In genomic region chr4:99641920-99642319, GRCm38 (mm10) we compare ENCODE assay signal across 27 mouse cellular contexts. TPM values are rescaled to one million over a fixed set of nuclear protein-coding genes. Genes with fewer than 3 reads are reported as not detected.
DNase-seq lines count a peak whose midpoint lies in the region; ATAC-seq and TF ChIP-seq lines count a peak whose summit lies in the region.
"Had no signal": no experiment of that assay in that cellular context is flagged by ENCODE, and none has a peak within 500 bp of the region (broad histone marks: within the 10 kb centered on the region; RNA-seq: fewer than 3 reads in every experiment).

No protein-coding gene starts in this region.

- H3K9ac ChIP-seq in ES-Bruce4 (ENCODE audit: low read depth, poor library complexity, severe bottlenecking) = 0 out of 2 replicates have a peak overlapping the region, but pooled peaks have one; percentile 29
- no peak overlapping the region for H3K9ac ChIP-seq in ES-E14 (ENCODE audit: insufficient read depth, low read depth, low read length, poor library complexity, severe bottlenecking)
- H3K9ac ChIP-seq: embryonic facial prominence, embryonic 13.5 days; embryonic facial prominence, embryonic 15.5 days; forebrain, embryonic 12.5 days had no signal

- H3K36me3 ChIP-seq in E14TG2a.4 (ENCODE audit: insufficient read depth, low read length) (no peaks in the 10 kb centered on the region), ES-Bruce4 (ENCODE audit: control insufficient read depth, insufficient read depth, low read length, poor library complexity, severe bottlenecking) (no peaks in the 10 kb centered on the region), ES-E14 (ENCODE audit: control insufficient read depth, insufficient read depth, low read length, poor library complexity, severe bottlenecking) (no peaks in the 10 kb centered on the region)
- H3K36me3 ChIP-seq: embryonic facial prominence, embryonic 13.5 days; embryonic facial prominence, embryonic 15.5 days; forebrain, embryonic 10.5 days; forebrain, embryonic 12.5 days had no signal

- DNase-seq in ES-E14 (ENCODE audit: low read depth, low spot score) (no peak), ZHBTc4 (ENCODE audit: low read depth, low spot score) (peak; percentile 80)
- DNase-seq in left cerebral cortex, adult 18-20 months (ENCODE audit: low spot score in 2 of 2) = no peak
- no peak for DNase-seq in frontal cortex, postnatal 10 days (ENCODE audit: low spot score in 2 of 2)
- DNase-seq: adrenal gland, adult 2 months; adrenal gland, postnatal 10 days; adrenal gland, postnatal 25 days; cerebellum, adult 11 months; cerebellum, adult 18-20 months; cerebellum, adult 8-10 months; cerebellum, adult 9-11 months; cerebellum, postnatal 14 days; cerebellum, postnatal 36 days; embryo, embryonic 11 days had no signal

- no peak for TF ChIP-seq POLR2A in ES-Bruce4 (IDR thresholded peaks at IDR 0.05; ENCODE audit: insufficient read depth, low read length)

- TF ChIP-seq CTCF in E14TG2a.4 (conservative IDR thresholded peaks at IDR 0.05; ENCODE audit: low read length) = no peak
- no peak for TF ChIP-seq CTCF in ES-Bruce4 (IDR thresholded peaks at IDR 0.05; ENCODE audit: low read depth, low read length)

- TF ChIP-seq EP300 in ES-Bruce4 (IDR thresholded peaks at IDR 0.05; ENCODE audit: insufficient read depth, low read depth, low read length) = no peak

- H3K27me3 ChIP-seq in E14TG2a.4 (ENCODE audit: insufficient read depth, low read length) (no peaks in the 10 kb centered on the region), ES-Bruce4 (ENCODE audit: control insufficient read depth, insufficient read depth, low read length, poor library complexity, severe bottlenecking) (no peaks in the 10 kb centered on the region)

- H3K27ac ChIP-seq in ES-Bruce4 (ENCODE audit: insufficient read depth, low read length) = peak overlapping the region; percentile 96
- H3K27ac ChIP-seq in ES-E14 (ENCODE audit: insufficient read depth, low read depth, low read length, poor library complexity, severe bottlenecking) = peak overlapping the region; percentile 90; the same call in 1 of the 2 replicates
- H3K27ac ChIP-seq: embryonic facial prominence, embryonic 13.5 days; embryonic facial prominence, embryonic 15.5 days; forebrain, embryonic 10.5 days; forebrain, embryonic 12.5 days had no signal

- H3K9me3 ChIP-seq in E14TG2a.4 (ENCODE audit: low read length) (no peaks in the 10 kb centered on the region), ES-Bruce4 (replicated peaks; ENCODE audit: control insufficient read depth, insufficient read depth, low read length, poor library complexity, severe bottlenecking) (no peaks in the 10 kb centered on the region), ES-E14 (ENCODE audit: control insufficient read depth, insufficient read depth, low read depth, low read length) (no peaks in the 10 kb centered on the region)
- H3K9me3 ChIP-seq: embryonic facial prominence, embryonic 13.5 days; embryonic facial prominence, embryonic 15.5 days; forebrain, embryonic 10.5 days; forebrain, embryonic 12.5 days had no signal

- in situ Hi-C loops in ES-E14 (cut with MboI; ENCODE audit: low sequenced_read_pairs in 2 of 2, unreplicated experiment in 2 of 2) = no loop called here

- H3K4me3 ChIP-seq in E14TG2a.4 (replicated peaks; ENCODE audit: low read length) (peak overlapping the region; percentile 0; the same call in 1 of the 2 replicates), ES-Bruce4 (ENCODE audit: low read depth, low read length) (no peak overlapping the region), ES-E14 (ENCODE audit: insufficient read depth in 1 of 2, low read depth in 1 of 2, low read length in 2 of 2, poor library complexity in 1 of 2, severe bottlenecking in 1 of 2) (no peak overlapping the region)
- H3K4me3 ChIP-seq: embryonic facial prominence, embryonic 13.5 days; embryonic facial prominence, embryonic 15.5 days; erythroblast, embryonic 14.5 days; forebrain, embryonic 10.5 days; forebrain, embryonic 12.5 days had no signal

- ATAC-seq in granulocyte monocyte progenitor cell, adult 5-6 weeks (replicated peaks; ENCODE audit: poor library complexity, severe bottlenecking) = no peak
- ATAC-seq: forebrain, embryonic 14.5 days; forebrain, embryonic 16.5 days had no signal

- H3K4me1 ChIP-seq in E14TG2a.4 (replicated peaks; ENCODE audit: low read depth, low read length) (peaks cover 72% of the 10 kb centered on the region), ES-Bruce4 (ENCODE audit: control insufficient read depth, insufficient read depth, low read length) (peaks cover 4% of the 10 kb centered on the region), ES-E14 (ENCODE audit: control insufficient read depth in 2 of 2, insufficient read depth in 2 of 2, low read length in 2 of 2, poor library complexity in 1 of 2) (peaks cover 5 to 25% of the 10 kb centered on the region in 2 experiments)
- H3K4me1 ChIP-seq: embryonic facial prominence, embryonic 13.5 days; embryonic facial prominence, embryonic 15.5 days; forebrain, embryonic 10.5 days; forebrain, embryonic 12.5 days had no signal

TF ChIP-seq in ES-E14, 5 proteins besides CTCF, POLR2A, EP300 and RAD21:
- TF ChIP-seq HCFC1 (IDR thresholded peaks at IDR 0.05; ENCODE audit: borderline replicate concordance, insufficient read depth, low read length) (no peak), MAFK (IDR thresholded peaks at IDR 0.05; ENCODE audit: insufficient read depth, low read depth, low read length) (no peak), ZC3H11A (IDR thresholded peaks at IDR 0.05; ENCODE audit: borderline replicate concordance, low read depth, low read length) (no peak), ZNF384 (IDR thresholded peaks at IDR 0.05; ENCODE audit: low read depth, low read length) (no peak), CHD2 (IDR thresholded peaks at IDR 0.05; ENCODE audit: low read depth, low read length) (no peak)

RNA-seq across cellular contexts. Expression of gene Foxd3, which starts 14.2 kb away (rescaled TPM):
- polyA plus RNA-seq in ES-Bruce4 (2011; ENCODE audit: insufficient read depth, insufficient read length, low read depth, missing spikeins) = 1.3 and 2.4 TPM in 2 replicates
- 26.1 and 34.7 TPM in 2 replicates for total RNA-seq in ES-E14 (2012; rRNA removed)
- total RNA-seq in granulocyte monocyte progenitor cell, adult 5-6 weeks (2014; fragmentation: Nextera tagmentation) = not detected in 2 replicates
- total RNA-seq in granulocyte monocyte progenitor cell, adult 5-6 weeks (2017) = not detected in 2 replicates
- not detected for total RNA-seq in left cerebral cortex, adult 18-20 months (2021)
- total RNA-seq: common myeloid progenitor, adult 5-6 weeks; MEL had no signal
- polyA plus RNA-seq: C2C12; erythroblast, embryonic 14.5 days; forebrain, embryonic 14.5 days had no signal

Comparison
In these comparisons a context has a peak if more than half of its experiments do, and no peak if none do; other contexts are left out.
1. RNA of gene Foxd3, which starts 14.2 kb away (total RNA-seq): 26.1 to 34.7 TPM in ES-E14; not detected in granulocyte monocyte progenitor cell, adult 5-6 weeks and not detected in left cerebral cortex, adult 18-20 months; every median in the first group is over 10 times any median in the second.